Mouse (Mus musculus): ENCODE results near the gene Pigo.
A peak's percentile ranks its signal among the peaks of the same experiment; 100 is the strongest.

The Pigo gene

DNA sequence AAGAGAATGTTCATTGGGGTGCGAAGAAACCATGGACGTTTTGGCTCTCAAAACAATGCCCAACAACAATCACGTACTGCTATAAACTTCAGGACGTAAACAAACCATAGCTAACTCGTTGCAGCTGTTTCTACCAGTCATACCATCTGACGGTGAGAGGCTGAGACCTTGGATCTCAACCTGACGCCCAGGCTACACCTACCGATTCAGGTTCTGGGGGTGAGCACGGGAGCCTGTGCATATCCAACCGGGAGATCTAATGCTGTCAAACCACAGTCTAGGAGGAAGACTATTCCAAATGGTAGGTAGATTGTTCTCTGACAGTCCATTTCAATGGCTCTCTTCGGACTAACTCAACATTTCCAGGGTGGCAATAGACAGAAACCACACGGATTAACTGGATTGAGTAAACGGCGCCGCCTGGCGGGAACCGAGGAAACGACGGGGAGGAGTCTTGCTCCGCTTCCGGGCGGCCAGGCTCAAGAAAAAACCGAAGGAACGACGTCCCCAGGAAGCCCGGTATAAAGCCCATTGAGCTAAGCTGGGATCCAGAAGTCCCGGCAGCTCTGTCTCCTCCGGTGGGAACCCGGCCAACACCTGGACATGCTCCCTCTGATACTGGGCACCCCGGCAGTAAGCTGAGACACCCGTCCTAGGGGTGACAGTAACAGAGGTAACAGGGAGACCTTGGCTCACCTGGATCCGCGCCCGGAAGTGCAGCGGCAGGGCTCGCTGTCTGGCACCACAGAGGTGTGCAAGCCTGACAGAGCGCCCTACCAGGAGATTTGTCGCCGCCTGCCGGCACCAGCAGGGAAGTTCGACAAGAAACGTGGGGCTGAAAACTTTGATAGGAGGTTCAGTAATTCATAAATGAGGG lies at the start of gene Pigo:
Gene Pigo (minus strand): TSS at position 736 of the 877 bp plus-strand sequence.
- DNase-seq (ENCODE audit: low read depth, low spot score): peak; percentile 96

GRCm38 (mm10) chr4:43074923-43075322 lies 49.3 kb upstream of the Pigo start:
- DNase-seq (ENCODE audit: low read depth, low spot score): no peak

GRCm38 (mm10) chr4:43065471-43065870 lies 39.9 kb upstream of the Pigo start:
- DNase-seq (ENCODE audit: low read depth, low spot score): no peak

DNA sequence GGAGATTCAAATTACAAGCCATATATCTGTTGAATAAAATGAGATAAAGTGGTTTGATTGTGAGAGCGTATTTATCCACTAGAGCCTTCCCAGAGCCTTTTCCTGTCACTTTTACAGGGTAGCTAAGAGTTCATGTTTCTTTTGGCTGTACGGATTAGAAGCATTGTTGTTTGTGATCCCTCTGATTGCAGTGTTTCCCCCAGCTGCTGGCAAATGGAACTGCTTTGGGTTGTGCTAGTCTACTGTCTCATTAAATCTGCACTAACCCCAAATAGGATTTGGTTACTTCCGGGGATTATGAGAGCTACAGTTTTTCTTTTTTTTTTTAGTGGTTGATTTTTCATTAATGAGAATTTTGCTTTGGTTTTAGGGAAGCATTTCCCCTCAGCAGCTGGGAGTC lies 34.7 kb upstream of the Pigo start:
- DNase-seq (ENCODE audit: low read depth, low spot score): no peak

DNA sequence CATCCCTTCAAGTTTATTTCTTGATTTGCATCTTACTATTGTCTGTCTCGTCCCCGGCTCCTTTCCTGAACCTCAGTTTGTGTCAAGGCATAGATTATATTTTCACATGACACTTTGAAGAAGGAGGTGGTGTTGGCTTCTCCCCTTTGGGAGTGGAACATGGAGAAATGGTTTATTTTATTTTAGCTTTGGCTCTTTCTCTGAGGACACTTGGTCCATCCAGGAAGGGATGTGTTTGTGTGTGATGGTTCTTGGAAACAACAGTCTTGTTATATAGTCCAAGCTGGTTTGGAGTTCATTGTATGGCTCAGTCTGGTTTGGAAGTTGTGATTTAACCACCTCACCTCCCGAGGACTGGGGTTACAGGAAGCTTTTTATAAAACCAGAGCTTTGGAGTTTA lies 34.1 kb upstream of the Pigo start:
- DNase-seq (ENCODE audit: low read depth, low spot score): no peak

DNA sequence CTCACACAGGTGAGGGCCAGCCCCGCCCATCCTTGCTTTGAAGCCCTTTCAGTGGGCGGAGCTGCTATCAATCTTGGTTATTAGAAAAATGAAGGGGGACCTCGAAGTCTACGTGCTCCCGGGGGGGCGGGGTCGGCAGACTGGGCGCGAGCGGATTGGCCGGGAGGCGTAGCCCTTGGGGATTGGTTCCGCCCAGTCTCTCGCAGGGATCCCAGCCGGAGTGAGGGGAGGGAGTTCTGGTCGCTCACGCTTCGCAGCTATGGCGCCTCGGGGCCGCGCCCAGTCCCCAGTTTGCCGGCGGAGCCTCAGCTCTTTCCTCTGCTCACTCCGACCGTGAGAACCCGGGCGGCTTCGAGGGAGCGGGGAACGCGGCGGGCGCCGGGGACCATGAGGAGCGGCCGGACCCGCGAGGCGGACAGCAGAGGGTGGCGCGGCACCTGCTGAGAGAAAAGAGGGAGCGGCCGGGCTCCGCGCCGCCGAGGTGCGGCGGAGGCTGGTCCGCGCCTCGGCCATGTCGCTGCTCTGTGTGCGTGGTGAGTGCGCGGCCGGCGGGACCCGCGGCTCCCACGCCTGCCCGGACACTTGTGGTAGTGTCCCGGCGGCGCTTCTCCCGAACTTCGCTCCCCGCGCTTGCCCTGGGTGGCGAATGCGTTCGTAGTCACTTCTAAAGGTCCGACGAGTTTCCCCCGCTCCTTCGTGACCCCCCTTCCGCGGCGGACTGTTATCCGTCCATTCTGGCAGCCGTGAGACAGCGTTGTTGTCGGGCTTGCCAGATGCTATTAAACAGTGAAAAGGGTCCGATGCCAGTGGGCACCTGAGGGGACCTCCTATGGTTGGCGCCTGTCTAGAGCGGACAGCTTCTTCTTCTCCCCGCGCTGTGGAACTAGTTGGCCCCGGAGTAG lies 33.4 kb upstream of the Pigo start, which contains the start of gene Unc13b:
Gene Unc13b (plus strand): TSS at position 201 of the 902 bp plus-strand sequence.
- DNase-seq (ENCODE audit: low read depth, low spot score): peak; percentile 97

- DNase-seq (ENCODE audit: low read depth, low spot score): no peak
These were observed 32.8 kb upstream of the Pigo start for GRCm38 (mm10) chr4:43058392-43058752.

DNA sequence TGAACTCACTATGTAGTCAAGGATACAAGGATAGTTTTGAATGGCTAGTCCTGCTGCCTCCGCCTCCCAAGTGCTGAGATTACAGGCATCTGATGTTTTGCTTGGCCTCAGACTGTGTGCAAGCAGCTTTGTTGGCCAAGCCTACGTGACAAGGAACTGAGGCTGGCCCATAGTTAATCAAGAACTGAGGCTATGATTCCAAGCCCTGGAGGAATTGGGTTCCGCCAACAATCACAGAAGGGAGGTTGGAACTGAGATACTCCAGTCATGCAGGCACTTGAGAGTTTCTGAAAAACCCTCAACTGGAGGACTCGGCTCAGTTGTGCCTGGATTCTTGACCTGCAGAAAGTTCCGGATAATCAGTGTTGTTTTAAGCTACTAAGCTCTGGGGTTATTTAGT lies 32.0 kb upstream of the Pigo start:
- DNase-seq (ENCODE audit: low read depth, low spot score): no peak

GRCm38 (mm10) chr4:43052627-43053026 lies 27.0 kb upstream of the Pigo start:
- peak; percentile 86 for DNase-seq (ENCODE audit: low read depth, low spot score)

GRCm38 (mm10) chr4:43047231-43047630 lies 21.6 kb upstream of the Pigo start:
- peak; percentile 91 for DNase-seq (ENCODE audit: low read depth, low spot score)

GRCm38 (mm10) chr4:43046607-43047006 lies 21.0 kb upstream of the Pigo start:
- DNase-seq (ENCODE audit: low read depth, low spot score): no peak

DNA sequence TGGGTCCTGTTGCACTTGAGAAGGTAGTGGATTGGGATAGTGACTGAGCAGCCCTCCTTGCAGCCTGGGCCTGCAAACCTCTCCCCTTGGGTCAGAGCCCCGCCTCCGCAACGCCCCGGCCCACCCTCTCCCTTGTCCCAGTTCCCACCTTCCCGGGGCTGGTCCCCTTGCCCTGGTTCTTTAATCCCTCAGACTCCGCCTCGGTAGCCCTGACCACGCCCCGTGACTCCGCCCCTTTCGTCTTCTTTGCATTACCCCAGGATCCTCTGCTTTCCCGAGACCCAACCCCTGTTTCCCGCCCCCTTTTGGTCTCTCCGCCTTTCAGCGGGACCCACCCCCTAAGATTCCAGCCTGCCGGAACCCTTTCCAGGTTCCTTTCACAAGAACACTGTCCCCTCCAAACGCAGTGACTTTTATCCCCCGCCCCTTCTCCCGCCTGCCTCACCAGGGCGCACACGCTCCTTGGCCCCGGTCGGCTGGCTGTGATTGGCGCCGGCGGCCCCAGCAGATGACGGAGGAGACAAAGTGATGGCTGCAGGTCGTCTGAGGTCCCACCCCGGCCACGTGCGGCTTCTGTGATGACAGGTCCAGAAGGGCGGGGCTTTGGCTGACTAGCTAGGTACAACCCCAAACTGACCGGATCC lies 20.2 kb upstream of the Pigo start, which contains the start of gene Fam214b:
Gene Fam214b (minus strand): TSS at position 562 of the 644 bp plus-strand sequence.
- DNase-seq (ENCODE audit: low read depth, low spot score): peak; percentile 99

- no peak for DNase-seq (ENCODE audit: low read depth, low spot score)
These were observed 19.7 kb upstream of the Pigo start for GRCm38 (mm10) chr4:43045285-43045658.

DNA sequence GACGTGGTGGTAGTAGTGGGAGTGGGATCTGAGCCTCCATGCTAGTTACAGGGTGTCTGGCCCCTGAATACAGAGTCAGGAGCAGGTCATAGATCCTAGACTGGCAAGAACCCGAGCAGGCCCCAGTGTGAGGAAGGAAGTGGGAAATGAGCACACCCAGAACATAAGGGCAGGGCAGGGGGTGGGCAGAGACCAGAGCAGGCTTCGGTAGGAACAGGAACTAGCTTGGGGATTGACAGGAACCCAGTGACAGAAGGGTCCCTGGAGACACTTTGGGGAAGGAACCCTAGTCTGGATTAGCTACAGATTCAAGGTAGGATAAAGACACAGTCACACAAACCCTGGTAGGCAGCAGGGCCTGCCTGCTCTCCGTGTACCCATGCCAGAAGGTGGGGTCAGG lies 19.1 kb upstream of the Pigo start:
- DNase-seq (ENCODE audit: low read depth, low spot score): peak; percentile 28

DNA sequence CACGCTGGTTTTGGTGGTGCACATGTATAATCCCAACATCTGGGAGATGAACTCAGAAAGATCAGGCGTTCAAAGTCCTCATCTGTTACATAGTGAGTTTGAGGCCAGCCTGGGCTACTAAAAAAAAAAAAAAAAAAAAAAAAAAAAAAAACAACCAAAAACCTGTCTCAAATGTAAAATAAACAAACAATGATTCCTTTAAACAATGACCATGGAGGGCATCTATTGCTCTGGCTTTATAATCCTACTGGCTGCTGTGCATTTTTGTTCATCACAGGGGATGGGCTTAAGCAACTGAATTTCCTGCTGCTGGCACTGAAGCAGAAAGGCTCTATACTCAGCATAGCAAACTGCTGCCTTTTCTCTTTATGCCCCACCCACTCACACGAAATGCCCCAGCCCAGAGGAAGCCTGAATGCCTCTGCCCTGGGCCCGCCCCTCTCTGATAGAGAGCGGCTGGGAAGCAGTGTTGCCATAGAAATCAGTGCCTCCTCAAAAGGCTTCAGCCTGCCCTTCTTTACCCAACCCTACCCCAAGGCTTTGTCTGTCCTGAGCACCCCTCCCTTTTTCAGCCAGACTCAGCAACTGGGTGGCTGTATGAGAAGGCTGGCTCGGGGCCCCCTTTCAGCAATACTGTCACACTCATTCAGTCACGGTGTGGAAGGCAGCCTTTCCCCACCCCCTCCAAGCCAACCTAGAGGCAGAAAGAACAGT lies 18.2 kb upstream of the Pigo start:
- DNase-seq (ENCODE audit: low read depth, low spot score): peak; percentile 97

GRCm38 (mm10) chr4:43040881-43041547 lies 15.4 kb upstream of the Pigo start:
- no peak for DNase-seq (ENCODE audit: low read depth, low spot score)

GRCm38 (mm10) chr4:43040114-43040572 lies 14.5 kb upstream of the Pigo start:
- DNase-seq (ENCODE audit: low read depth, low spot score): peak; percentile 99

- no peak for DNase-seq (ENCODE audit: low read depth, low spot score)
These were observed 14.0 kb upstream of the Pigo start for GRCm38 (mm10) chr4:43039609-43040008.

DNA sequence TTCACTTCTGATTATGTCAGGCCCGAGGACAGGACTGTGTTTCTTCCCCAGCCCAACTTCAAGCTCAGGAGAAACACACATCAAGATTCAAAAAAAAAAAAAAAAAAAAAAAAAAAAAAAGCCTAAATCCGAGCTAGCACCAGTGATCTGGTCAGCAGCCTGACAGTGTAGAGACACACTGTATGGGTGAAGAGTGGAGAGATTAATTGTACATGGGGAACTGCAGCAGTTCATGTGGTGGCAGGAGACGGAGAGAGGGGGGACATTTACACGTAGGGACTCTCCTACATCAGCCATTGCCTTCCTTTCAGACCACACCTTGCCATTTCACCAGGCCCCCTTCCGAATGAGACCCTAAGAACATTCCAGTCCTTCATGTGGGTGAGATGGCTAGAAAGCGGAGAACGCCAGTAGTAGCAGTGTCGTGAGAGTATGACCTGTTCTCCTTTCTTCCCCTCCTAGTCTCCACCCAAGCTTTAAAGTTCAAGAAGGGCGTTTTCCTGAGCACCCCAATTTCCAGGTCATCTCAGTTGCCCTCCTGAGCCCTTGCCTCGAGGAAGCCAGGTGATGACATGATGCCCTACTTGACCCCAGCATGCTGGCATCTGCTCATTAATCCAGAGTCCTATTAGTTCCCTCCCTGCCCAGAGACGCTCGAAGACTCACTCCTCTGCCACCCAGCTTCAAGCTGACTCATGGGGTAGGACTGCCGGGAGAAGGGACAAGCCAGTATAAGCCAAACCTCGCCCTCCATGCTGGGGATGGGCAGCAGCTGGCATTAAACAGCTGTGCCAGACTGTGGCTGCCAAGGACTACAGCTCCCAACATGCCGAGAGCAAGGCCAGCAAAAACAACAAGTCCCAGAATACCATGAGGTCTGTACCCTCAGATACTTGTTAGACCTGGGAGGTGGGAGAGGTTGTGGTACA lies 13.2 kb upstream of the Pigo start:
- no peak for DNase-seq (ENCODE audit: low read depth, low spot score)
